Mouse (Mus musculus) forebrain, embryonic 11.5 days (tissue): ENCODE results near the gene Ttll10. TPM values are rescaled to one million over a fixed set of nuclear protein-coding genes. Genes with fewer than 3 reads are reported as not detected.

Experiments
- ATAC-seq: fragments of 200-750 bp; cut with Nextera tagmentation; replicated peaks from 2 replicates; pipeline ENCODE4 v1.8.0; 2017; ENCODE audit warnings: moderate TSS enrichment; ENCODE audit not compliant: low FRiP score
- DNase-seq: peaks from one replicate; pipeline ENCODE4 v3.0.0-alpha.2; 2017; ENCODE audit warnings: low spot score
- H3K27ac ChIP-seq: fragments of 300-500 bp; sonication (generic); 2 replicates; pipeline ENCODE4 v1.5.1; 2014; ENCODE audit warnings: low read depth, low read length
- H3K27me3 ChIP-seq: fragments of 300-500 bp; sonication (generic); 2 replicates; pipeline ENCODE4 v1.6.1; 2014; ENCODE audit warnings: mild to moderate bottlenecking, low read length, mixed read lengths; ENCODE audit not compliant: control insufficient read depth, insufficient read depth
- H3K36me3 ChIP-seq: fragments of 300-500 bp; sonication (generic); 2 replicates; pipeline ENCODE4 v1.6.1; 2014; ENCODE audit warnings: mild to moderate bottlenecking, low read length, moderate library complexity, mixed read lengths; ENCODE audit not compliant: control insufficient read depth, insufficient read depth
- H3K4me1 ChIP-seq: fragments of 300-500 bp; sonication (generic); replicated peaks from 2 replicates; pipeline ENCODE4 v1.6.1; 2014; ENCODE audit warnings: low read length, mixed read lengths; ENCODE audit not compliant: control insufficient read depth, insufficient read depth
- H3K4me2 ChIP-seq: fragments of 300-500 bp; sonication (generic); 2 replicates; pipeline ENCODE4 v1.6.1; 2014; ENCODE audit warnings: low read depth, mild to moderate bottlenecking, low read length, moderate library complexity, mixed read lengths; ENCODE audit not compliant: severe bottlenecking
- H3K4me3 ChIP-seq: fragments of 300-500 bp; sonication (generic); 2 replicates; pipeline ENCODE4 v1.5.1; 2014; ENCODE audit warnings: low read depth, low read length
- H3K9ac ChIP-seq: fragments of 300-500 bp; sonication (generic); 2 replicates; pipeline ENCODE4 v1.6.1; 2014; ENCODE audit warnings: low read length
- H3K9me3 ChIP-seq: fragments of 300-500 bp; sonication (generic); 2 replicates; pipeline ENCODE4 v1.6.1; 2016; ENCODE audit warnings: low read length, mixed read lengths; ENCODE audit not compliant: control insufficient read depth
- WGBS: fragments of 180-500 bp; shearing (Covaris S2); extraction: QIAGEN DNeasy Blood & Tissue Kit; methylation state at CpG from one replicate; pipeline ENCODE4 v1.1.7; 2014; 5-methylcytosine and 5-hydroxymethylcytosine counted together
- polyA plus RNA-seq: library from polyadenylated mRNA; unstranded; fragments of >200 nt; fragmentation: Nextera tagmentation; extraction: Ambion mirVana; gene quantifications from 2 replicates; pipeline ENCODE4 v1.2.1, GENCODE M21; 2014

Gene Ttll10
- polyA plus RNA-seq, 1 experiment from 2014 or later = 0.33 TPM

DNA sequence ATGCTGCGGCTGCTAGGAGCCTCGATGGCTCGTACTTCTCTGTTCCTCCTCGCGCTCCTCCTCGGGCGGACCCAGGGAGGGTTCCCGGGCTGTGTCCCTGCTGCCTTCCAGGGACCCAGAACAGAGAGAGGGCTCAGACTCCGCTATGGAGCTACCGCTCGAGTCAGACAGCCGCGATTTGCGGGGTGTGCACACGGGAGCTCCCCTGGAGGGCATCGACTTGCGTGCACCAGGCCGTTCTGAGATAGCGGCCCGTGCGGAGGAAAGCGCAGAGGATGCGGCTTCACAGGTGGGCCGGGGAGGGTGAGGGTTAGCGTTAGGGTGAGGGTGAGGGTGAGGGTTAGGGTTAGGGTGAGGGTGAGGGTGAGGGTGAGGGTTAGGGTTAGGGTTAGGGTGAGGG, 24.3 kb downstream of the Ttll10 start:
- H3K9me3 ChIP-seq = no peaks in the 10 kb centered on the region
- WGBS = 3% methylated on average over 25 of the region's 25 CpGs
- peaks cover 5% of the 10 kb centered on the region for H3K4me1 ChIP-seq

DNA sequence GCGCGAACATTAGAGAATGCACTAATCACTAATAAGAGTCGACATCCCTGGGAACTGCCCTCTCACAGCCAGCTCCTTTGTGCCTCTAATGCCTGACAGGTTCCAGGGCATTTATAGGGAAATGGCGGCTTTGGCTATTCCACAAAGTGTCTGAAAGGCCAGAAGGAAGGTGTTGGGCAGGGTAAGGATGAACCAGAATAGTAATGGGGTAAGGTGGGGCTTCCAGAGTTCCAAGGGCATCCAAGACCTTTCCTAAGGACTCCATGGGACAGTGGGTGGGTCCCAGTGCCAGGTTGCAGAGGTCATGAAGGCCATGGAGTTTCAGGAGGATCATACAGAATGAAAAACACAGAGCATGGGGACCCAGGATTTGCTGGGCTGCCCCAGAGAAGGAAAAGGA, 24.9 kb downstream of the Ttll10 start:
- DNase-seq (no peak), ATAC-seq (no peak)
- H3K36me3 ChIP-seq = no peaks in the 10 kb centered on the region
- H3K4me2 ChIP-seq = no peak overlapping the region
- H3K9me3 ChIP-seq = no peaks in the 10 kb centered on the region
- peaks cover 5% of the 10 kb centered on the region for H3K4me1 ChIP-seq
- no peak overlapping the region for H3K27ac ChIP-seq
- H3K9ac ChIP-seq = no peak overlapping the region
- peaks cover 22% of the 10 kb centered on the region for H3K27me3 ChIP-seq
- no peak overlapping the region for H3K4me3 ChIP-seq
- WGBS = 49% methylated on average over 4 of the region's 4 CpGs

More for the DNA sequence above, 24.3 kb downstream of the Ttll10 start:
- H3K9ac ChIP-seq = no peak overlapping the region
- H3K36me3 ChIP-seq = no peaks in the 10 kb centered on the region
- no peak for ATAC-seq
- no peak overlapping the region for H3K27ac ChIP-seq
- H3K4me3 ChIP-seq = peak overlapping the region; percentile 5; the same call in 1 of the 2 replicates
- peaks cover 22% of the 10 kb centered on the region for H3K27me3 ChIP-seq
- H3K4me2 ChIP-seq = peak overlapping the region; percentile 29
- DNase-seq = no peak

- ATAC-seq (no peak), DNase-seq (no peak)
- 57% methylated on average over 6 of the region's 6 CpGs for WGBS
- Histone ChIP-seq H3K4me1 (peaks cover 5% of the 10 kb centered on the region), H3K4me3 (no peak overlapping the region), H3K27me3 (peaks cover 22% of the 10 kb centered on the region), H3K27ac (no peak overlapping the region), H3K9me3 (no peaks in the 10 kb centered on the region), H3K4me2 (no peak overlapping the region), H3K9ac (no peak overlapping the region), H3K36me3 (no peaks in the 10 kb centered on the region)
These were observed 25.6 kb downstream of the Ttll10 start for GRCm38 (mm10) chr4:156033476-156034119.

- Histone ChIP-seq H3K4me2 (no peak overlapping the region), H3K27ac (no peak overlapping the region), H3K9ac (no peak overlapping the region), H3K4me3 (no peak overlapping the region), H3K36me3 (no peaks in the 10 kb centered on the region), H3K4me1 (peaks cover 5% of the 10 kb centered on the region), H3K9me3 (no peaks in the 10 kb centered on the region), H3K27me3 (peaks cover 22% of the 10 kb centered on the region)
- no peak for DNase-seq
- WGBS = 85% methylated on average over 4 of the region's 4 CpGs
- no peak for ATAC-seq
These were observed 26.4 kb downstream of the Ttll10 start for GRCm38 (mm10) chr4:156032856-156033255.

- Histone ChIP-seq H3K4me1 (peaks cover 5% of the 10 kb centered on the region), H3K4me2 (peak overlapping the region; percentile 51), H3K9me3 (no peaks in the 10 kb centered on the region), H3K36me3 (no peaks in the 10 kb centered on the region; the same call in 1 of the 2 replicates), H3K9ac (peak overlapping the region; percentile 59), H3K27ac (peak overlapping the region; percentile 84), H3K27me3 (peaks cover 22% of the 10 kb centered on the region), H3K4me3 (peak overlapping the region; percentile 40)
- DNase-seq = peak; percentile 82
- WGBS = 2% methylated on average over 24 of the region's 24 CpGs
- peak; percentile 91 for ATAC-seq
These were observed 27.4 kb downstream of the Ttll10 start for GRCm38 (mm10) chr4:156031593-156032391.

DNA sequence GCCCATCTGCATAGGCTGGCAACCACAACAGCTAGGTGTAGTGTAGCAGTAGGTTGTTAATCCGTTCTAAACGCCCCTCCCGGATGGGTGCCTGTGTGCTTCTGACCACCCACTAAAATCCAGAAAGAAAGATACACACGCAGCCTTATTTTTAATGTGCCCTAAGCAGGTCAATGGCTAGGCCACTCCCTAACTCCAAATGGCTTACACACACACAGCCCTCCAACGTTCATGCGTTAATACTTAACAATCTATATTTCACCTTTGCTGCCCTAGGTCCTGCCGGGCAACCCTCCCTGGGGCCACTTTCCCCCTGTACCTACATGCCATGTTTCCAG, 28.0 kb downstream of the Ttll10 start:
- no peak for DNase-seq
- Histone ChIP-seq H3K27ac (no peak overlapping the region), H3K4me3 (peak overlapping the region; percentile 40), H3K4me2 (peak overlapping the region; percentile 51), H3K36me3 (no peaks in the 10 kb centered on the region; the same call in 1 of the 2 replicates), H3K9me3 (no peaks in the 10 kb centered on the region), H3K9ac (peak overlapping the region; percentile 59), H3K4me1 (peaks cover 5% of the 10 kb centered on the region), H3K27me3 (peaks cover 22% of the 10 kb centered on the region)
- ATAC-seq = no peak
- 10% methylated on average over 7 of the region's 7 CpGs for WGBS

DNA sequence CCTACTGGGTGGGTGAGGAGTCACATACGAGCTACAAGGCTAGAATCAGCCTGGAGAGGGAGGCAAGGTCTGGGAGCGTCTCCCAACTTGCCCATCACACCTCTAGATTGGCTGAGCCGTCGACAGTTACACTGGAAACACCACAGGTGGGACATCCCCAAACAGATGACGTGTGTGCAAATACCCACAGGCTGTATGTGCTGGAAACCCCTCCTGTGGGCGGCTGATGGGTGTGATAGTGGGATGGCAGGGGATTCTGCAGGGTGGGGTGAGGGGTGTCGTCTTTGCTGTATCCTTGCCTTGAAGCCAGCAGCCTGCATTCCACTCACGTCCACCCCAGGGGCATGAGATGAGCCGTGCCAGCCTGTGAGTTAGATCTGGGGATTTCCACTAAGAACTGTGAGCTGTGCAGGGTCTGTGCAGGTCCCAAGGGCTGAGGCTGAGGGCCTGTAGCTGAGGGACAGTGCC, 28.5 kb downstream of the Ttll10 start:
- Histone ChIP-seq H3K9me3 (no peaks in the 10 kb centered on the region), H3K9ac (peak overlapping the region; percentile 59), H3K4me1 (peaks cover 5% of the 10 kb centered on the region), H3K36me3 (no peaks in the 10 kb centered on the region; the same call in 1 of the 2 replicates), H3K4me3 (peak overlapping the region; percentile 40), H3K27me3 (peaks cover 16% of the 10 kb centered on the region), H3K4me2 (peak overlapping the region; percentile 51), H3K27ac (no peak overlapping the region)
- DNase-seq (no peak), ATAC-seq (no peak)
- WGBS = 77% methylated on average over 9 of the region's 9 CpGs

DNA sequence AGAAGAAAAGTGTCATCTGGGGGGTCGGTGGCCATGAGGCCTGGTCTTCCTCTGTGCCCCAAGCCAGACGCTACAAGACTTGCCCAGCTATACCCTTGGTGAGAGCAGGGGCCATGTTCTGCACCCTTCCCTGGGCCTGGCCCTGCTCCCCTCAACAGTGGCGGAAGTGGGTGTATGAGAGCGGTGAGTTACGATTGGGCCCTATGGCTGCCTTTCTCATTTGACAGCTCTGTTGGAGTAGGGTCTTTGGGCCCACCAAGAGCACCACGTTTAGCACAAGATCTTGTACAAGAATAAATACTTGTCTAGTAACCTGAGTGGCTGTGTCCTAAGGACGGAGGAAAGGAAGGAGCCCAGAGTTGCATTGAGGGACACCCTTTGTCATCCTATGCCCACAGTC, 30.6 kb downstream of the Ttll10 start:
- no peak overlapping the region for H3K9ac ChIP-seq
- no peaks in the 10 kb centered on the region for H3K27me3 ChIP-seq
- WGBS = 92% methylated on average over 7 of the region's 7 CpGs
- no peaks in the 10 kb centered on the region; the same call in 1 of the 2 replicates for H3K36me3 ChIP-seq
- DNase-seq (no peak), ATAC-seq (no peak)
- H3K4me2 ChIP-seq = no peak overlapping the region
- no peaks in the 10 kb centered on the region for H3K9me3 ChIP-seq
- no peak overlapping the region for H3K4me3 ChIP-seq
- H3K27ac ChIP-seq = no peak overlapping the region
- peaks cover 5% of the 10 kb centered on the region for H3K4me1 ChIP-seq
